In the genomic region with DNA sequence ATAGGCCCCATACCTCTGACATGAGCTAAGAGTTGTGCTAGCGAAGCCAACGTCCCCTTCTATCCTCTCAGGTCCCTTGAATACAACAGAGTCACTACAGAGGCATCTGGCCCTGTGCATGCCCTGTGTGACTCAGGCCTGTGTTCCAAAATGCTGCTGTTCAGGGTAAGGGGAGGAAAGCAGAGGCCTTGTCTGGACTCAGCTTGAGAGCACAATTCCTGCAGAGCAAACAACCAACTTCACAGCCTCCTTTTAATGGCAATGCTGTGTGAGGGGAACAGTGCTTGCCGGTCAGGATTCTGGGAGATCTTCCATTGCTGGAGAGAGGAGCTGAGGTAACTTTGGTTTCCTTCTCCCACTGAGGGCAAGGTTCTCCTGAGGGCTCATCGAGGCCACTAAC, we compare ENCODE assay signal across 29 mouse cellular contexts. TPM values are rescaled to one million over a fixed set of nuclear protein-coding genes. Genes with fewer than 3 reads are reported as not detected.
DNase-seq lines count a peak whose midpoint lies in the region; ATAC-seq and TF ChIP-seq lines count a peak whose summit lies in the region.
"Had no signal": no experiment of that assay in that cellular context is flagged by ENCODE, and none has a peak within 500 bp of the region (broad histone marks: within the 10 kb centered on the region; RNA-seq: fewer than 3 reads in every experiment).

No protein-coding gene starts in this region.

- no peaks in the 10 kb centered on the region for H3K9me3 ChIP-seq in heart, embryonic 13.5 days
- no peaks in the 10 kb centered on the region for H3K9me3 ChIP-seq in limb, embryonic 15.5 days
- no peaks in the 10 kb centered on the region for H3K9me3 ChIP-seq in limb, embryonic 10.5 days (replicated peaks)
- H3K9me3 ChIP-seq: embryonic facial prominence, embryonic 12.5 days; lung, embryonic 15.5 days; neural tube, embryonic 12.5 days had no signal

- TF ChIP-seq POLR2A in olfactory bulb, adult 2 months (IDR thresholded peaks at IDR 0.05; ENCODE audit: insufficient read depth, low read depth, low read length) = no peak

- DNase-seq in gastrocnemius, adult 2 months = no peak
- DNase-seq in gastrocnemius, postnatal 14 days = no peak
- DNase-seq in heart, postnatal 14 days = no peak
- DNase-seq in limb, embryonic 10.5 days (ENCODE audit: low spot score) = no peak
- no peak for DNase-seq in liver
- DNase-seq: adrenal gland, adult 2 months; cerebellum, adult 2 months; cerebellum, postnatal 25 days; forebrain, postnatal 0 days; gastrocnemius, postnatal 25 days; kidney, adult 11 months; kidney, postnatal 14 days; layer of hippocampus, adult 9-11 months; right cerebral cortex, postnatal 4 days; thymus, adult 18-20 months; thymus, postnatal 25 days had no signal

- ATAC-seq in heart, embryonic 13.5 days (ENCODE audit: extremely low read depth, insufficient number of reproducible peaks, low FRiP score, low TSS enrichment) = no peak
- no peak for ATAC-seq in limb, embryonic 15.5 days (ENCODE audit: insufficient number of reproducible peaks, low FRiP score, low TSS enrichment, low read depth)
- ATAC-seq: forebrain, postnatal 0 days; inflammation-experienced regulatory T-cells, adult 6 months; midbrain, embryonic 16.5 days had no signal

- no peak overlapping the region for H3K4me2 ChIP-seq in heart, embryonic 13.5 days
- no peak overlapping the region for H3K4me2 ChIP-seq in limb, embryonic 15.5 days
- H3K4me2 ChIP-seq: embryonic facial prominence, embryonic 12.5 days; hindbrain, embryonic 14.5 days; liver, embryonic 11.5 days; lung, embryonic 15.5 days; midbrain, embryonic 11.5 days; neural tube, embryonic 12.5 days had no signal

- no peak for TF ChIP-seq CTCF in gastrocnemius, adult 2 months (IDR thresholded peaks at IDR 0.05)
- no peak for TF ChIP-seq CTCF in olfactory bulb, adult 2 months (IDR thresholded peaks at IDR 0.05; ENCODE audit: insufficient read depth, low read depth, low read length)

- peak overlapping the region; percentile 72 for H3K27ac ChIP-seq in gastrocnemius, adult 2 months
- H3K27ac ChIP-seq in heart, embryonic 13.5 days (replicated peaks) = peak overlapping the region; percentile 84
- no peak overlapping the region for H3K27ac ChIP-seq in limb, embryonic 15.5 days
- H3K27ac ChIP-seq in limb, embryonic 10.5 days = no peak overlapping the region
- H3K27ac ChIP-seq in olfactory bulb, adult 2 months (ENCODE audit: insufficient read depth, low read depth, low read length) = peak overlapping the region; percentile 84
- H3K27ac ChIP-seq: embryonic facial prominence, embryonic 12.5 days; hindbrain, embryonic 14.5 days; lung, embryonic 15.5 days; neural tube, embryonic 12.5 days; stomach, postnatal 0 days had no signal

- H3K9ac ChIP-seq in heart, embryonic 13.5 days = peak overlapping the region; percentile 57
- H3K9ac ChIP-seq in limb, embryonic 15.5 days = 0 out of 2 replicates have a peak overlapping the region, but pooled peaks have one; percentile 2
- H3K9ac ChIP-seq: embryonic facial prominence, embryonic 12.5 days; forebrain, postnatal 0 days; hindbrain, embryonic 14.5 days; lung, embryonic 15.5 days; neural tube, embryonic 12.5 days had no signal

- H3K27me3 ChIP-seq in heart, embryonic 13.5 days (replicated peaks) = no peaks in the 10 kb centered on the region
- H3K27me3 ChIP-seq in limb, embryonic 15.5 days = no peaks in the 10 kb centered on the region
- no peaks in the 10 kb centered on the region for H3K27me3 ChIP-seq in limb, embryonic 10.5 days (ENCODE audit: low read depth, poor library complexity, severe bottlenecking)
- H3K27me3 ChIP-seq: embryonic facial prominence, embryonic 12.5 days; lung, embryonic 15.5 days; neural tube, embryonic 12.5 days had no signal

- H3K4me1 ChIP-seq in heart, embryonic 13.5 days = peaks cover 25% of the 10 kb centered on the region
- H3K4me1 ChIP-seq in limb, embryonic 15.5 days = peaks cover 6% of the 10 kb centered on the region; the same call in 1 of the 2 replicates
- peaks cover 6% of the 10 kb centered on the region for H3K4me1 ChIP-seq in limb, embryonic 10.5 days
- peaks cover 21% of the 10 kb centered on the region for H3K4me1 ChIP-seq in olfactory bulb, adult 2 months (ENCODE audit: control insufficient read depth, insufficient read depth, low read length)
- H3K4me1 ChIP-seq: lung, embryonic 15.5 days; neural tube, embryonic 12.5 days had no signal

- no peak overlapping the region for H3K4me3 ChIP-seq in gastrocnemius, adult 2 months
- no peak overlapping the region for H3K4me3 ChIP-seq in heart, embryonic 13.5 days
- H3K4me3 ChIP-seq in limb, embryonic 15.5 days = no peak overlapping the region
- no peak overlapping the region for H3K4me3 ChIP-seq in limb, embryonic 10.5 days
- no peak overlapping the region for H3K4me3 ChIP-seq in olfactory bulb, adult 2 months (ENCODE audit: insufficient read depth, low read depth, low read length)
- H3K4me3 ChIP-seq: embryonic facial prominence, embryonic 12.5 days; erythroblast, embryonic 14.5 days; lung, embryonic 15.5 days; neural tube, embryonic 12.5 days had no signal

- H3K36me3 ChIP-seq in heart, embryonic 13.5 days = no peaks in the 10 kb centered on the region
- no peaks in the 10 kb centered on the region for H3K36me3 ChIP-seq in limb, embryonic 15.5 days
- no peaks in the 10 kb centered on the region for H3K36me3 ChIP-seq in limb, embryonic 10.5 days
- H3K36me3 ChIP-seq: embryonic facial prominence, embryonic 12.5 days; lung, embryonic 15.5 days; neural tube, embryonic 12.5 days had no signal

- WGBS in heart, embryonic 13.5 days = 54% methylated on average over 4 of the region's 4 CpGs
- WGBS in limb, embryonic 15.5 days = 58% methylated on average over 4 of the region's 4 CpGs
- WGBS in limb, embryonic 10.5 days = 64% methylated on average over 4 of the region's 4 CpGs
- WGBS in olfactory bulb, adult 2 months = 44% methylated on average over 4 of the region's 4 CpGs

- intact Hi-C loops in gastrocnemius, adult 2 months (cut with DNase I) = no loop called here
- intact Hi-C loops in gastrocnemius, postnatal 14 days (cut with DNase I; ENCODE audit: low total_unique reads) = no loop called here
- intact Hi-C loops in heart, postnatal 14 days (cut with DNase I) = no loop called here

RNA-seq across cellular contexts. Expression of a gene that starts 4.5 kb away (rescaled TPM):
- 100 to 1,000 TPM in 1 of 2 experiments, 10 to 100 TPM in 1; 89.9 to 125 TPM for total RNA-seq in gastrocnemius, adult 2 months (2021)
- 10 to 100 TPM; 80.3 to 92.4 TPM for total RNA-seq in gastrocnemius, postnatal 14 days (2021)
- 207 and 228 TPM in 2 replicates for polyA plus RNA-seq in heart, embryonic 13.5 days (2015; fragmentation: Nextera tagmentation; extraction: Ambion mirVana)
- total RNA-seq in heart, postnatal 14 days (2021) = 100 to 1,000 TPM in 1 of 2 experiments, 10 to 100 TPM in 1; 84.1 to 107 TPM
- polyA plus RNA-seq in limb, embryonic 15.5 days (2015; fragmentation: Nextera tagmentation; extraction: Ambion mirVana) = 207 and 226 TPM in 2 replicates
- polyA plus RNA-seq in limb, embryonic 10.5 days (2016; fragmentation: Nextera tagmentation; extraction: Ambion mirVana) = 455 and 483 TPM in 2 replicates
- 145 and 219 TPM in 2 replicates for polyA plus RNA-seq in olfactory bulb, adult 2 months (2012; ENCODE audit: insufficient read depth, insufficient read length, low replicate concordance, missing spikeins)

RNA-seq across cellular contexts. Expression of a gene that starts 12.3 kb away (rescaled TPM):
- total RNA-seq in gastrocnemius, adult 2 months (2021) = 100 to 1,000 TPM; 261 to 294 TPM
- total RNA-seq in gastrocnemius, postnatal 14 days (2021) = 100 to 1,000 TPM; 187 to 192 TPM
- polyA plus RNA-seq in heart, embryonic 13.5 days (2015; fragmentation: Nextera tagmentation; extraction: Ambion mirVana) = 32.0 and 32.9 TPM in 2 replicates
- 100 to 1,000 TPM; 181 to 186 TPM for total RNA-seq in heart, postnatal 14 days (2021)
- polyA plus RNA-seq in limb, embryonic 15.5 days (2015; fragmentation: Nextera tagmentation; extraction: Ambion mirVana) = 18.2 and 27.2 TPM in 2 replicates
- 2.8 and 4.4 TPM in 2 replicates for polyA plus RNA-seq in limb, embryonic 10.5 days (2016; fragmentation: Nextera tagmentation; extraction: Ambion mirVana)
- not detected in 2 replicates for polyA plus RNA-seq in olfactory bulb, adult 2 months (2012; ENCODE audit: insufficient read depth, insufficient read length, low replicate concordance, missing spikeins)

RNA-seq across cellular contexts. Expression of a gene that starts 25.0 kb away (rescaled TPM):
- total RNA-seq in gastrocnemius, adult 2 months (2021) = under 1 TPM; 0.71 to 0.86 TPM
- 1 to 10 TPM; 2.0 to 2.2 TPM for total RNA-seq in gastrocnemius, postnatal 14 days (2021)
- 7.6 and 8.1 TPM in 2 replicates for polyA plus RNA-seq in heart, embryonic 13.5 days (2015; fragmentation: Nextera tagmentation; extraction: Ambion mirVana)
- total RNA-seq in heart, postnatal 14 days (2021) = 10 to 100 TPM in 1 of 2 experiments, 1 to 10 TPM in 1; 6.1 to 10.7 TPM
- polyA plus RNA-seq in limb, embryonic 15.5 days (2015; fragmentation: Nextera tagmentation; extraction: Ambion mirVana) = 13.1 TPM in 2 replicates
- 7.0 and 7.5 TPM in 2 replicates for polyA plus RNA-seq in limb, embryonic 10.5 days (2016; fragmentation: Nextera tagmentation; extraction: Ambion mirVana)
- polyA plus RNA-seq in olfactory bulb, adult 2 months (2012; ENCODE audit: insufficient read depth, insufficient read length, low replicate concordance, missing spikeins) = not detected in 2 replicates

RNA-seq across cellular contexts. Expression of a gene that starts 48.3 kb away (rescaled TPM):
- 10 to 100 TPM; 22.5 to 26.1 TPM for total RNA-seq in gastrocnemius, adult 2 months (2021)
- 10 to 100 TPM; 19.7 to 20.1 TPM for total RNA-seq in gastrocnemius, postnatal 14 days (2021)
- polyA plus RNA-seq in heart, embryonic 13.5 days (2015; fragmentation: Nextera tagmentation; extraction: Ambion mirVana) = 15.8 and 16.6 TPM in 2 replicates
- total RNA-seq in heart, postnatal 14 days (2021) = 10 to 100 TPM; 18.7 to 20.1 TPM
- polyA plus RNA-seq in limb, embryonic 15.5 days (2015; fragmentation: Nextera tagmentation; extraction: Ambion mirVana) = 11.9 and 12.2 TPM in 2 replicates
- 7.4 and 10.6 TPM in 2 replicates for polyA plus RNA-seq in limb, embryonic 10.5 days (2016; fragmentation: Nextera tagmentation; extraction: Ambion mirVana)
- polyA plus RNA-seq in olfactory bulb, adult 2 months (2012; ENCODE audit: insufficient read depth, insufficient read length, low replicate concordance, missing spikeins) = not detected in 2 replicates

RNA-seq across cellular contexts. Expression of a gene that starts 48.4 kb away (rescaled TPM):
- total RNA-seq in gastrocnemius, adult 2 months (2021) = 10 to 100 TPM; 12.8 to 15.9 TPM
- 10 to 100 TPM; 15.7 to 18.9 TPM for total RNA-seq in gastrocnemius, postnatal 14 days (2021)
- 23.3 and 26.8 TPM in 2 replicates for polyA plus RNA-seq in heart, embryonic 13.5 days (2015; fragmentation: Nextera tagmentation; extraction: Ambion mirVana)
- total RNA-seq in heart, postnatal 14 days (2021) = 10 to 100 TPM; 24.8 to 26.1 TPM
- polyA plus RNA-seq in limb, embryonic 15.5 days (2015; fragmentation: Nextera tagmentation; extraction: Ambion mirVana) = 21.7 and 24.1 TPM in 2 replicates
- 21.1 and 21.2 TPM in 2 replicates for polyA plus RNA-seq in limb, embryonic 10.5 days (2016; fragmentation: Nextera tagmentation; extraction: Ambion mirVana)
- polyA plus RNA-seq in olfactory bulb, adult 2 months (2012; ENCODE audit: insufficient read depth, insufficient read length, low replicate concordance, missing spikeins) = not detected in 2 replicates

Comparison
In these comparisons a context has a peak if more than half of its experiments do, and no peak if none do; other contexts are left out.
1. H3K27ac ChIP-seq: peak in gastrocnemius, adult 2 months (single experiment), heart, embryonic 13.5 days (single experiment) and olfactory bulb, adult 2 months (single experiment); none in limb, embryonic 15.5 days (single experiment) and limb, embryonic 10.5 days (single experiment).